Mouse (Mus musculus) bone marrow, adult 2 months (tissue): Measurements from ENCODE around the gene Myo18a.

Experiments
- CTCF ChIP-seq: fragments of 200-500 bp; IDR thresholded peaks from 2 replicates; pipeline ENCODE4 v1.5.1; 2011; ENCODE audit warnings: low read length, control low read depth; ENCODE audit not compliant: control insufficient read depth, insufficient read depth
- POLR2A ChIP-seq: fragments of 200-500 bp; IDR thresholded peaks from 2 replicates; pipeline ENCODE4 v1.6.1; 2011; ENCODE audit warnings: low read depth, mild to moderate bottlenecking, control low read depth, low read length, borderline replicate concordance; ENCODE audit not compliant: control insufficient read depth

- TF ChIP-seq POLR2A (no peak), CTCF (no peak)
Measured at GRCm38 (mm10) chr11:77826311-77826710, 63.3 kb downstream of the Myo18a start.
